Mouse (Mus musculus) lung, postnatal 0 days (tissue): ENCODE measurements at regions not wholly inside any gene's neighbourhood (a gene's known extent, or its start where the extent isn't known, plus 50 kb on each side); places are given as distances from the start of the nearest gene placed in this dataset.

Experiments
- CTCF ChIP-seq: IDR thresholded peaks from 2 replicates; pipeline ENCODE4 v1.5.1; 2016; ENCODE audit warnings: antibody characterized with exemption, mild to moderate bottlenecking
- EP300 ChIP-seq: IDR thresholded peaks from 2 replicates; pipeline ENCODE4 v1.6.1; 2016; ENCODE audit warnings: antibody characterized with exemption, mild to moderate bottlenecking, control low read depth

- TF ChIP-seq CTCF (no peak), EP300 (no peak)
Observed at GRCm38 (mm10) chr2:116954280-116954679, 75.8 kb downstream of the Tmco5 start.
